Mouse (Mus musculus): Measurements from ENCODE around the gene Fut11. TPM values are rescaled to one million over a fixed set of nuclear protein-coding genes. Genes with fewer than 3 reads are reported as not detected.

The Fut11 gene
- polyA plus RNA-seq, 1 experiment from 2014 or later: 15.3 TPM

DNA sequence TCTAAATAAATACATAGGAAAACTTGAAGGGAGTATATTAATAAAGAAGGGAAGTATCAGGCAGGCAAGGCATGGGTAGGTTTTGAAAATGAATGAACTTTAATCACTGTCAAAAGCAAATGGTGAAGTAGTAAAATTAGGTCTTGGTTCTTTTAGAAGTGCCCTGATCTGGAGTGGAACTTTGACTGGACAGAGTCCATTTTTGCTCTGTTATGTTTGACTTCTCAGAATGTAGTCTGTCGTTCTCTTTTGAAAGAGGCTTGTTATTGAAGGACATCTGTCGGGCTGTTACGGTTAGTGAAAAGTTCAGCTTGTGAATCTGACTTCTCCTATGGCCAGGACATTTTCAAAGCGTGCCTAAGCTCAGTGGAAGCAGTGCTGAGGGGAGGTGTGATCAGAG is 16.9 kb upstream of the Fut11 start:
- no peak overlapping the region for H3K4me3 ChIP-seq
- no peak overlapping the region for H3K9ac ChIP-seq
- no peak overlapping the region for H3K27ac ChIP-seq (replicated peaks)
- ATAC-seq (ENCODE audit: extremely low read depth, insufficient number of reproducible peaks, low FRiP score, low TSS enrichment): no peak
- H3K4me2 ChIP-seq: no peak overlapping the region
- no peaks in the 10 kb centered on the region for H3K9me3 ChIP-seq
- peaks cover 28% of the 10 kb centered on the region for H3K4me1 ChIP-seq
- peaks cover 73% of the 10 kb centered on the region for H3K36me3 ChIP-seq
- WGBS: 87% methylated on average over 4 of the region's 4 CpGs
- H3K27me3 ChIP-seq (replicated peaks): no peaks in the 10 kb centered on the region

DNA sequence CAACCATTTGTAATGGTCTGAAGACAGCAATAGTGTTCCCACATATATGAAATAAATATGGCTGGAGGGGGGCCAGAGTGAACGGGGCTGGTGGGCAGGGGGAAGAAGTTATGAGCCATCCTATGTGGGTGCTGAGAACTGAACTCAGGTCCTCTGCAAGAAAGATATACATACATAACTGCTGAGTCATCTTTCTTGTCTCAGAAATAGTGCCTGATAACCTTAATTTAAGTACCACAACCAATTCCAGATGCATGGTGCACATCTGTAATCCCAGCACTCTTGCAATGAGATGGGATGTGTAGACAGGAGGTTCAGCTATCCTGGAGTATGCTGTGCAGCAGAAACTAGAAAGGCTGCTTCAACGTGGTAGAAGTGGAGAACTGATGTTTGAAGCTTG is 13.0 kb upstream of the Fut11 start:
- Histone ChIP-seq H3K4me2 (no peak overlapping the region), H3K36me3 (peaks cover 100% of the 10 kb centered on the region), H3K9ac (no peak overlapping the region), H3K27ac (replicated peaks) (peak overlapping the region; percentile 53; the same call in 1 of the 2 replicates), H3K27me3 (replicated peaks) (no peaks in the 10 kb centered on the region), H3K4me1 (peaks cover 12% of the 10 kb centered on the region), H3K9me3 (no peaks in the 10 kb centered on the region), H3K4me3 (no peak overlapping the region)
- no peak for ATAC-seq (ENCODE audit: extremely low read depth, insufficient number of reproducible peaks, low FRiP score, low TSS enrichment)
- WGBS: 87% methylated on average over 2 of the region's 2 CpGs

DNA sequence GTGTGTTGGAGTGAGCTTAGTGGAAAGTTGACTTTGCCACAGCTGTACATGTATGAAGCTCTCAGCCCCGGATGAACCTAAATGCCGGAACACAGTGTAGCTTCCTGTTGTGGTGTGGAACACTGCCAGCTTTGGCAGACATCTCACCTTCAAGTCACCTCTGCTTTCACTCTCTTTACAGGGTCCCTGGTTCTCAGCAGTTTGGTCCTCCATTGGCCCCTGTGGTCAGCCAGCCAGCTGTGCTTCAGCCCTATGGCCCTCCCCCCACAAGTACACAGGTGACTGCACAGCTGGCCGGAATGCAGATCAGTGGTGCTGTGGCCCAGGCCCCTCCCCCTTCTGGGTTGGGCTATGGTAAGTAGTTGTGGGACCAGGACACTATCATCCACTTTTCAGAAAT is 12.3 kb upstream of the Fut11 start:
- H3K4me3 ChIP-seq: no peak overlapping the region
- peak overlapping the region; percentile 53 for H3K27ac ChIP-seq (replicated peaks)
- ATAC-seq (ENCODE audit: extremely low read depth, insufficient number of reproducible peaks, low FRiP score, low TSS enrichment): no peak
- H3K4me1 ChIP-seq: peaks cover 12% of the 10 kb centered on the region
- H3K9me3 ChIP-seq: no peaks in the 10 kb centered on the region
- no peak overlapping the region for H3K4me2 ChIP-seq
- peaks cover 100% of the 10 kb centered on the region for H3K36me3 ChIP-seq
- no peak overlapping the region for H3K9ac ChIP-seq
- no peaks in the 10 kb centered on the region for H3K27me3 ChIP-seq (replicated peaks)
- WGBS: 32% methylated on average over 3 of the region's 3 CpGs

DNA sequence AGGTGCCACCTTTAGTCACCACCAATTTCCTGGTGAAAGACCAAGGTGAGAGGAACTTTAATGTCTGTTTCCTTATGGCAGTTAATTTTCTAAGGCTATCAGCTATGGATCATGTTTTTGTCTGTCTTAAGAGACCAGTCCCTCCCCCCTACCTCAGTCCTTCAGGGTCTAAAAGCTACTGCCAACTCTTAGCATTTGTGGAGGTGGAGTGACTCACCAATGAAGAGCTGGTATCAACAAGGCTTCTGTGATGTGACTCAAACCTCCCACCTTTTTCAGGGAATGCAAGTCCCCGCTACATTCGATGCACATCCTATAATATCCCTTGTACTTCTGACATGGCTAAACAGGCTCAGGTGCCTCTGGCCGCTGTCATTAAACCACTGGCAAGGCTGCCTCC is 8.2 kb upstream of the Fut11 start:
- H3K9me3 ChIP-seq: no peaks in the 10 kb centered on the region
- no peak overlapping the region for H3K27ac ChIP-seq (replicated peaks)
- H3K4me1 ChIP-seq: peaks cover 12% of the 10 kb centered on the region
- H3K27me3 ChIP-seq (replicated peaks): no peaks in the 10 kb centered on the region
- WGBS: 93% methylated on average over 3 of the region's 3 CpGs
- no peak overlapping the region for H3K9ac ChIP-seq
- H3K4me2 ChIP-seq: no peak overlapping the region
- H3K36me3 ChIP-seq: peaks cover 100% of the 10 kb centered on the region
- no peak overlapping the region for H3K4me3 ChIP-seq
- ATAC-seq (ENCODE audit: extremely low read depth, insufficient number of reproducible peaks, low FRiP score, low TSS enrichment): no peak

DNA sequence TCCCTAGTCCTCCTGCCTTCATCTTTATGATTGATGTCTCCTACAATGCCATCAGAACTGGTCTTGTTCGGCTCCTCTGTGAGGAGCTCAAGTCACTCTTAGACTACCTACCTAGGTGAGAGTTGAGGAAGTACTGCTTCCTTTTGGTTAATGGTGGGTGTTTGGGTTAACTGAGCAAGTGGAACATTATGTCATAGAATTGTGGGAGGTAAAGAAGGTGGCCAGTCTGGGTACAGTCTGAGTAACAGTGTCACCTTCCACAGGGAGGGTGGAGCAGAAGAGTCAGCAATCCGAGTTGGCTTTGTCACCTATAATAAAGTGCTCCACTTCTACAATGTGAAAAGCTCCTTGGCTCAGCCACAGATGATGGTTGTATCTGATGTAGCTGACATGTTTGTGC is 5.8 kb upstream of the Fut11 start:
- Histone ChIP-seq H3K27ac (replicated peaks) (no peak overlapping the region), H3K9me3 (no peaks in the 10 kb centered on the region)
- 93% methylated on average over 2 of the region's 2 CpGs for WGBS

DNA sequence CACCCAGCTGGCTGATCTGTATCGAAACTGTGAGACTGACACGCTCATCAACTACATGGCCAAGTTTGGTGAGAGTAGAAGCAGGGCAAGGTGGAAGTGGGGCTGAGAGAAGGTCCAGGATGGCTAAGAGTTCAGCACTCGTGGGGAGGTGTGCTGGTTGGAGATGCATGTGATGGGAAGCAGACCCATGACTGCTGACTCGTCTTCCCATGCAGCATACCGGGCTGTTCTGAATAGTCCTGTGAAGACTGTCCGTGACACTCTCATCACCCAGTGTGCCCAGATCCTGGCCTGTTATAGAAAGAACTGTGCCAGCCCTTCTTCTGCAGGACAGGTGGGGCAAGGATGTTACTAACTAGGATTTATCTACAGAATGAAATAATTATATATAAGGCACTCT is 3.0 kb upstream of the Fut11 start:
- Histone ChIP-seq H3K4me1 (peaks cover 25% of the 10 kb centered on the region), H3K9me3 (no peaks in the 10 kb centered on the region), H3K27me3 (replicated peaks) (no peaks in the 10 kb centered on the region), H3K9ac (no peak overlapping the region), H3K4me2 (no peak overlapping the region), H3K4me3 (no peak overlapping the region), H3K36me3 (peaks cover 77% of the 10 kb centered on the region), H3K27ac (replicated peaks) (no peak overlapping the region)
- no peak for ATAC-seq (ENCODE audit: extremely low read depth, insufficient number of reproducible peaks, low FRiP score, low TSS enrichment)
- WGBS: 78% methylated on average over 6 of the region's 6 CpGs

More for the DNA sequence above, 5.8 kb upstream of the Fut11 start:
- peaks cover 8% of the 10 kb centered on the region for H3K4me1 ChIP-seq
- peaks cover 100% of the 10 kb centered on the region for H3K36me3 ChIP-seq
- H3K4me2 ChIP-seq: no peak overlapping the region
- no peak overlapping the region for H3K4me3 ChIP-seq
- no peak overlapping the region for H3K9ac ChIP-seq
- ATAC-seq (ENCODE audit: extremely low read depth, insufficient number of reproducible peaks, low FRiP score, low TSS enrichment): no peak
- no peaks in the 10 kb centered on the region for H3K27me3 ChIP-seq (replicated peaks)

DNA sequence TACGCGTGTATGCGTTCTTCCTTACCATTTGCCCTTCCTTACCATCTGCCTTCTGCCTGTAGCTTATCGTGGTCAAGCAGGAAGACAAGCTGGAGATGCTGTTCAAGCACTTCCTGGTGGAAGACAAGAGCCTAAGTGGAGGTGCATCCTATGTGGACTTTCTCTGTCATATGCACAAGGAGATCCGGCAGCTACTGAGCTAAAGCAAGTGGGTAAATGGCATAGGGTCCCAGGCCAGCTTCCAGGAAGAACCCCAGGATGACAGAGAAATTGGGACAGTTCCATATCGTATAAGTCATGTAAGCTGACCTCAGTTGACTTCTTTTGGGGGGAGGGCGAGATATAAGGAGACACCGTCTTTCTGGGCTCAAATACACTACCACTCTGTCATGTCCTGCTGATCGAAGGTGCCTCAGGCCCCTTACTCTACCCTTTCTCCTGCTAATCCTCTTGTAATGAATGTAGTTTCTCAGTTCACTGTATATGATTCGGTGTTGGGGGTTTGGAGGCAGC is 1.1 kb upstream of the Fut11 start:
- Histone ChIP-seq H3K36me3 (peaks cover 69% of the 10 kb centered on the region), H3K9ac (no peak overlapping the region), H3K27ac (replicated peaks) (peak overlapping the region; percentile 98; the same call in 1 of the 2 replicates), H3K4me3 (peak overlapping the region; percentile 89; the same call in 1 of the 2 replicates), H3K4me2 (peak overlapping the region; percentile 87; the same call in 1 of the 2 replicates), H3K9me3 (no peaks in the 10 kb centered on the region), H3K27me3 (replicated peaks) (no peaks in the 10 kb centered on the region), H3K4me1 (peaks cover 44% of the 10 kb centered on the region)
- whole genome bisulfite sequencing: 77% methylated on average over 10 of the region's 10 CpGs
- ATAC-seq (ENCODE audit: extremely low read depth, insufficient number of reproducible peaks, low FRiP score, low TSS enrichment): no peak

DNA sequence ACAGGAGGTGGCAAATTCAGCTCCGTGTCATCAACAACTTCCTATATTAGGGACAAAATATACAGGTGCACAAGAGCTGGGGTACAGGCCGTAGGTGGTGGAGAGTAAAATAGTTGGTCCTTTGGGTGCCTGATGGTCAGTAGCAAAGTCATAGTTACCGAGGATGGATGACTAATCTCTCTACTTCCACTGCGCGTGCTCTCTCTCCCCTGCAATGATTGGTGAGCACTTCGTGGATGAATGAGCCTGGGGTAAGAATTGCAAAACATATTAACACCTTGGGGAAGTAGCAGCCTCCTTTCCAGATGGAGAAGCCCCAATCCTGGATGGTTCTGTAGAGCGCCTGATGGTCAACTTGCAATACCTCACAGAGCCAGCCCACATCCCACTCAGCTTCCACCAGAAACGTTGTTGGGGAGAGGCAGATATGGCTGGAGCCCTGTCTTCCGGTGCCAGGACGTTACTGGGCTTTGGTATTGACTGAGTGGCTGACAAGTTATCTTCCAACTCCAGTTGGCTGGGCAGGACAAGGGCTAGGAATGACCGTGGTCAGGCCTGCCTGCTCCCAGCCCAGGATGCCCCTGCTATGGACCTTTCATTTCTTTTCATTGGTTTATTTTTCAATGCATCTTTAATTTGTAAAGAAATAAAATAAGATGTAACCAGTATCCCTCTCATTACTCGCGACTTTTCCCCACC is 434 bp upstream of the Fut11 start:
- Histone ChIP-seq H3K4me2 (peak overlapping the region; percentile 87), H3K4me1 (peaks cover 51% of the 10 kb centered on the region), H3K9ac (peak overlapping the region; percentile 97), H3K27ac (replicated peaks) (peak overlapping the region; percentile 98), H3K27me3 (replicated peaks) (no peaks in the 10 kb centered on the region), H3K36me3 (peaks cover 68% of the 10 kb centered on the region), H3K9me3 (no peaks in the 10 kb centered on the region), H3K4me3 (peak overlapping the region; percentile 89)
- 43% methylated on average over 13 of the region's 13 CpGs for WGBS
- ATAC-seq (ENCODE audit: extremely low read depth, insufficient number of reproducible peaks, low FRiP score, low TSS enrichment): peak; percentile 3; the same call in 1 of the 2 replicates

DNA sequence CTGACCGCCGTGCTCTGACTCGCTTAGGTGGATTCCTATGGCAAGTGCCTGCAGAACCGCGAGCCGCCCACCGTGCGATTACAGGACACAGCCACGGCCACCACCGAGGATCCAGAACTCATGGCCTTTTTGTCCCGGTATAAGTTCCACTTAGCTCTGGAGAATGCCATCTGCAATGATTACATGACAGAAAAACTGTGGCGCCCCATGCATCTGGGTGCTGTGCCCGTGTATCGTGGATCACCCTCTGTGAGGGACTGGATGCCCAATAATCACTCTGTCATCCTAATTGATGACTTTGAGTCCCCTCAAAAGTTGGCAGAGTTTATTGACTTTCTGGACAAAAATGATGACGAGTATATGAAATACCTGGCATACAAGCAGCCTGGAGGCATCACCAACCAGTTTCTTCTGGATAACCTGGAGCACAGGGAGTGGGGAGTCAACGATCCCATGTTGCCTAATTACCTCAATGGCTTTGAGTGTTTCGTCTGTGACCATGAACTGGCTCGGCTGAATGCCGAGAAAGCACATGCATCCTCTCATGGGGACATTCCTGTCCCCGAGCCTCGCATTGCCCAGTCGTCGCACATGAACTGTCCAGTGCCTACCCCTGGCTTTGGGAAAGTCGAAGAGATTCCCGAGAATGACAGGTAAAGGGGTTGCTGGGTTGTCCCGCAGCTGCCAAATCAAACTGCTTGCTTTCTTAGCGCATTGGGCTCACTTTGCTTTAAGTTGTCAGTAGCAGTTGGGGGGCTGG is 1.2 kb downstream of the Fut11 start:
- H3K27me3 ChIP-seq (replicated peaks): no peaks in the 10 kb centered on the region
- peaks cover 66% of the 10 kb centered on the region for H3K4me1 ChIP-seq
- no peak for ATAC-seq (ENCODE audit: extremely low read depth, insufficient number of reproducible peaks, low FRiP score, low TSS enrichment)
- H3K4me2 ChIP-seq: peak overlapping the region; percentile 87
- H3K36me3 ChIP-seq: peaks cover 57% of the 10 kb centered on the region
- peak overlapping the region; percentile 97 for H3K9ac ChIP-seq
- 11% methylated on average over 27 of the region's 27 CpGs for WGBS
- no peaks in the 10 kb centered on the region for H3K9me3 ChIP-seq
- H3K4me3 ChIP-seq: peak overlapping the region; percentile 89
- H3K27ac ChIP-seq (replicated peaks): peak overlapping the region; percentile 98

DNA sequence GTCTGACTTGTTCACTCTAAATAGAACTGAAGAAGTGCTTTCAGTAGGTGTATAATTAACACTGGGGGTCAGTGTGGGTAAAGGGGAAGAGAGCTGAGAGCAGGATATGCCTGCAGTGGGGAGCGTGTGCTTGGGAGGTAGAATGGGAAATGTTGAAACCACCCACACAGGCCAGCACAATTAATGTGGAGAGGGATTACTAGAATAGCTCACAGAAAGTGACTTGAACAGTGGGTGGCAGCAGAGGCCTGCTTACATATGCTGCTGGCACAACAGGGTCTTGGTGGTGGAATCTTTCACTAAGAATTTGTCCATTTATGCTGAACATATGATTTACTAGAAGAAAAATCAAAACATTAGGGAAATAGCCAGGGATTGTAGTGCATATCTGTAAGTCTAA is 2.2 kb downstream of the Fut11 start:
- peak overlapping the region; percentile 97 for H3K9ac ChIP-seq
- H3K27ac ChIP-seq (replicated peaks): peak overlapping the region; percentile 50; the same call in 1 of the 2 replicates
- peaks cover 76% of the 10 kb centered on the region for H3K4me1 ChIP-seq
- peak overlapping the region; percentile 89 for H3K4me3 ChIP-seq
- H3K27me3 ChIP-seq (replicated peaks): no peaks in the 10 kb centered on the region
- peaks cover 47% of the 10 kb centered on the region for H3K36me3 ChIP-seq
- 9% methylated on average over 1 of the region's 1 CpGs for WGBS
- no peaks in the 10 kb centered on the region for H3K9me3 ChIP-seq
- H3K4me2 ChIP-seq: peak overlapping the region; percentile 87
- ATAC-seq (ENCODE audit: extremely low read depth, insufficient number of reproducible peaks, low FRiP score, low TSS enrichment): no peak

DNA sequence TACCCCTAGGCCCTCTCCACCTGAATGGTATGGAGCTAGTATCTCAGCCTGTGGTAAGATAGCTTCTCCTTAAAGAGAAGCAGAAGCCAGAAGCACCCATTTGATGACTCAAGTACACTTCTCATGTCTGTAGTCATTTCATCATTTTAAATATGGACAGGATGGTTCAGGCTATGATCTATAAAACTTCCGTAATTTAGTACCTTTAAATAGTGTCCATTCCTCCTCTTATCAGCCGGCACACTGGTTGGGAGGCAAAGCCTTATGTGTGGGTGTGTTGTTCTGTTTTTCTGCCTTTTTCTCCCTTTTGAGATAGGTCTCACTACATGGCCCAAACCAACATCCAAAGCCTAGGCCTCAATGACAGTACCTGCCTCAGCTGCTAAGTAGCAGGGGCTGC is 3.7 kb downstream of the Fut11 start:
- no peak for ATAC-seq (ENCODE audit: extremely low read depth, insufficient number of reproducible peaks, low FRiP score, low TSS enrichment)
- Histone ChIP-seq H3K36me3 (peaks cover 32% of the 10 kb centered on the region), H3K4me2 (no peak overlapping the region; the same call in 1 of the 2 replicates), H3K9me3 (no peaks in the 10 kb centered on the region), H3K4me1 (peaks cover 78% of the 10 kb centered on the region), H3K9ac (peak overlapping the region; percentile 97), H3K27ac (replicated peaks) (no peak overlapping the region), H3K27me3 (replicated peaks) (no peaks in the 10 kb centered on the region), H3K4me3 (no peak overlapping the region)
- 73% methylated on average over 2 of the region's 2 CpGs for WGBS

All from heart, embryonic 13.5 days (tissue).